Mouse (Mus musculus): ENCODE results near the gene Vangl2.

Gene Vangl2

DNA sequence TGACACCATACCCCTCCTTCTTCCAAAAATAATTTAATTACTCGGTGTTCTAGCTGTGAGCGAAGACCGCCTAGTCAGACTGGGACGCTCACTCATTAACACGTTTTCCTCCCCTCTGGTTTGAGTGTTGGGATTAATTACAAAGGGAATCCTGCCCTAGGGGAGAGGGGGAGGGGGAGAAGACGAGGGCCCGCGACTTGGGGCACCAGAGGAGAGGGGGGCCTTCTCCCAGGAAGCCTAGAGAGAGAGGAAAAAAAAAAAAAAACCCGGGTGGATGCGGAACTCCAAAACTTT lies 488 bp downstream of the Vangl2 start:
- DNase-seq (ENCODE audit: low spot score), result no peak

DNA sequence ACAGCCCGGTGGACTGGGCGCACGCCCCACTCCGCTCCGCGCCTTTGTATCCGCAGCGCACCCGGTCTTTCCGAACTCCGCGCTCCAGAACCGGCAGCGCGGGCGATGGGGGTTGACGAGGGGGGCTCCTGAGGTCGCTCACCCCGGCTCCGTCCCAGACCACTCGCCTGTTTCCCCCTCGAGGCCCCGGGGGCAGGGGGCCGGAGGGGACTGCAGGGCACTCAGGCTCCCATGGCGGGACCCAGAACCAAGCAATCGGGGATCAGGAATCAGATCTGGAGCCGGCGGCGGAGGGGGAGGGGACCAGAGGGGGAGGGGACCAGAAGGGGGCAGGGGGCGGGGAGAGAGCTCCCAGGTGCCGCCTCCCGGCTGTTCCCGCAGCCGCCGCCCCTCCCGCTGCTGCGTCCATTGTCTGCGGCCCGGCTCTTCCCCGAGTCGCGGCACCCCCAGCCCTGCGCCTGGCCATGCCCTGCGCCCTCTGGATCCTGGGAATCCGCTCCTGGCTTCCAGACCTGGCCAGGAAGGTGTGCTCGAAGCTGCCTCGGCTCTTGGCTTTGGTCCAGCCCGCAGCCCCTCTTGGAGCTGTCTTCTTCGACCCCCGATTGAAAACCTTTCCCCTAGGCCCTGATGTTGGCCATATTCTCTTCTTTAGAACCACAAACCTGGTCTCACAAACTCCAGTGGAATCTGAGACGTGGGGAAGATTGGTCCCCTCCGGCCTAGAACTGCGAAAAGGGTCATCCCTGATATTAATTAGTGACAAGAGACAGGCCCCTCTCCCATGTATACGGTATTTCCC lies 1.0 kb downstream of the Vangl2 start:
- DNase-seq (ENCODE audit: low spot score), result peak; percentile 74

DNA sequence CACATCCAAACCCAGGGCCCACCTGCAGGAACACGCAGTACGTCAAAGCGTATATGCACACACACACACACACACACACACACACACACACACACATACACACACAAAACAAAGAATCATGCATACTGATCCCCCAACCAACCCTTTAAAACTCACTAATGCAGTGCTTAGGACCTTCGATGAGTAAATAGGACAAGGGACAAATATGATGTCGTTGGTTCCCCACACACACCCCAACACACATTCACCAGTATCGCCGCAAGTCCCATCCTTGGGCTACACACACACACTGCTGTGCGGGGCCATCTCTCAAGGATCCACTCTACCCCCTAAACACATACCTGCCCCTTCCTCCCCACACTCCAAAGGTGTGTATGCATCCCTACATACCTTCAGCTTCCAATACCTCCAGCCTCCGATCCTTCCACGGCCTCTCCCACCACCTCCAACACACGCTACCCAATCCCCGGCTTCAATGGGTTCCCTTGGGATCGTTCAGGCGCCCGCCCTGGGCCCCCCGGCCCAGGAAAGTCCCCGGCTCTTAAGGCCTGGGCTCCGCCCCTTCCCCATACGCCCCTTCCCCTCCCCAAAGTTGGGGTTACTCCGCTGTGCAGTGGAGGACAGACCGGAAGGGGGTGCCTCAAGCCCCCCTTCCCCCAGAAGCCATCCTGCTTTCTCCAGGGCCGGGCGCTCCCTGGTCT lies 1.9 kb downstream of the Vangl2 start:
- DNase-seq (ENCODE audit: low spot score), result no peak

DNA sequence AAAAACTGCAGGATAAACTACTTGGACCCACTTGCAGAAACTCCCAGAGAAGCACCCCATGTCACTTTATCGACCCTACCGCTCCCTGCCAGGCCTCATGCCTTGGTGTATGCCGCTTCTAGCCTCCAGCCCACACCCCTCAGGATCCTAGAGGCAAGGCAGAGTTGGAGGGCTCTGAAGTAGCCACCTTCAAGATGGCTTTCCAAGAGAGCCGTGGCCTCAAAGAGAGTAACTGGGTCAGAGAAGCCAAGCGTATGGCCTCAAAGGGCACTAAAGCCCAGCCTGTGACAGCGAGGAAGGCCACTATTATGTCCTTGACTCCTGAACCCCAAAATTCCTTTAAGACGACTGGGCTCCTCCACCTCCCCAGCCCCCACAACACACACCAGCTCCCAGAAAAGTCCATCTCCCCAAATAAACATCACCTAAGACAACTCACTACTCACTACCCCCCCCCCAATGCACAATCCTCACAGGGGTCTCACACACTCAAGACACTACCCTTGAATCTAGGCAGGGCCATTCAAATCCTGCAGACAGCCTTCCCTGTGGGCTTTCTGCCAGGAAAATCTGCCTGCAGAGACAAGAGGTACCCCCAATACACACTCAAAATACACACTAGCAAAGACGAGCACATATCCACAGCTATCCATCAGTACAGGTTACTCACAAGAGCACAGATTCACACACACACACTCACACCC lies 2.9 kb downstream of the Vangl2 start:
- DNase-seq (ENCODE audit: low spot score), result no peak

DNA sequence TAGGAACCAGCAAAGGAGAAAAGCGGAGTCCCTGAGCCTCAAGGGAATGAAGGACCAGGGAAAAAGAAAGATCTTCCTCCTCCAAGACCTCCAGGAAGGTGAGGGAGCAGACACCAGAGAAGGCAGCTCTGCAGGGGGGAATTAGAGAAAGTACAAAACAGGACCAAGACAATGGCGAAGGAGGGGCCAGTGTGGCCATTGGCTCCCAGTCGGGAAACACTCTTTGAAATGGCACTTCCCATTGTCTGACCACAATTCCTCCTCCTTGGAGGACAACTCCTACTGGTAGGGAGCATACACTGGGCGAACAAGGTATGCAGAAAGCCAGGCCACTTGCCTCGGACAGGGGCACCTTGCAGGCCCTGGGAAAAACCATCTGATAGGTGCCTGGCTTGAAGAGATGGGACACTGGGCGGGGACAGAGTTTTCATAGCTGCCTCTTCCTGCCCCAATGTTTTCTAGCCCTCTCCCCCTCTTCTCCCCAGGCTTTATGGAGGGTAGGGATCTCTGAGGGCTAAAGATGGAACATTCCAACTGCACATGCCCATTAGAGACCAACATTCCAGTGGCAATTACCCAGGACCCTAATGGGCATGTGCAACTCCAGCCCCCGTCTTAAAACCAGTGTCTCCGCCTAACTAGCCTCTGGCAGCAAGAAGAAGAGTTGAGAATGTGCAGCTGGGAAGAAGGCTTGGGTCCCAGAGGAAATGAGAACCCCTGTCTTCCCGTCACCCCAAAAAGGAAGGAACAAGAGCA lies 3.9 kb downstream of the Vangl2 start:
- DNase-seq (ENCODE audit: low spot score), result no peak

DNA sequence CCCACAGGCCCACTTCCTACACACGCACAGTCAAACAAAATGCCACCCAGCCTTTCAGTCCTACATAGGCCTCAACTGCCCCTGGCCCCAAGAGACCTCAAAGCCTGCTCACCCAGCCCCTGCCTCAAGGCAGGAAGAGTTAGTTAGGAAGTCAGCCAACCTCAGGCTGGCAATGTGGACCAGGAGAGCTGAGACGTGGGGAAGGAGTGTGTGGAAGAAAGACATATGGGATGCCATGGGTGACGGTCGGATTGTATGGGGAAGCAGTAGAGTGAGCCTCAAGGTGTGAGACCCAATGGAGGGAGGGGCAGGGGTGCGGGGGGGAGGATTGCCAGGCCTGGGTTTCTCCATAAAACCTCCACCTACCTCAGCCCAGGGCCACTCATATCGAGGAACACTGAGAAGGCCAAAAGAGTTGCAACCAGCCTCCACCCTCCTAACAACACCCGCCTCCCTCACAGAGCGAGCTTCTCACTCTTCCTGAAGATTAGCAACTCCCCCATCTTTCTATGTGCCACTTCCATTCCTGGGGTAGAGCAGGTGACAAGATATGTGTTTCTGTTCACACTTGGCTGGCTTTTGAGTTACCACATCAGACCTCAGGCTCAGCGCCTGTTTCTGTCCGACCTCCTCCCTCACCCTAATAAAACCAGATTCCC lies 8.3 kb downstream of the Vangl2 start:
- DNase-seq (ENCODE audit: low spot score), result no peak

DNA sequence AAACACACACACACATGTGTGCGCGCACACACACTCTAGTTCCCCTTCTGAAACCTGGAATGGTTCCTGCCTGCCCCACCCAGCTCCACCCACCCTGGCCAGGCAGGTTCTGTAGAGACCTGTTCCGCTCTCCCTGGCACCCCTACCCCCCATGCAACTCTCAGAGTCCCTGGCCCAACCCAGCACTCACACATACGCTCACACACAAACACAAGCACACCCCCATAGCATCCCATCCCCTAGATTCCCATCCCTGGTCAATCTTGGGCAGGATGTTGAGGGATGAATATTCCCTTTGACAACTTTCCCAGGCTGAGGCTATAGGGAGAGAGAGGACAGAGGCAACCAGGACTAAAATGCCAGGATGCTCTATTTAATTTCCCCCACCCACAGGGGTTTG lies 8.9 kb downstream of the Vangl2 start:
- DNase-seq (ENCODE audit: low spot score), result no peak

DNA sequence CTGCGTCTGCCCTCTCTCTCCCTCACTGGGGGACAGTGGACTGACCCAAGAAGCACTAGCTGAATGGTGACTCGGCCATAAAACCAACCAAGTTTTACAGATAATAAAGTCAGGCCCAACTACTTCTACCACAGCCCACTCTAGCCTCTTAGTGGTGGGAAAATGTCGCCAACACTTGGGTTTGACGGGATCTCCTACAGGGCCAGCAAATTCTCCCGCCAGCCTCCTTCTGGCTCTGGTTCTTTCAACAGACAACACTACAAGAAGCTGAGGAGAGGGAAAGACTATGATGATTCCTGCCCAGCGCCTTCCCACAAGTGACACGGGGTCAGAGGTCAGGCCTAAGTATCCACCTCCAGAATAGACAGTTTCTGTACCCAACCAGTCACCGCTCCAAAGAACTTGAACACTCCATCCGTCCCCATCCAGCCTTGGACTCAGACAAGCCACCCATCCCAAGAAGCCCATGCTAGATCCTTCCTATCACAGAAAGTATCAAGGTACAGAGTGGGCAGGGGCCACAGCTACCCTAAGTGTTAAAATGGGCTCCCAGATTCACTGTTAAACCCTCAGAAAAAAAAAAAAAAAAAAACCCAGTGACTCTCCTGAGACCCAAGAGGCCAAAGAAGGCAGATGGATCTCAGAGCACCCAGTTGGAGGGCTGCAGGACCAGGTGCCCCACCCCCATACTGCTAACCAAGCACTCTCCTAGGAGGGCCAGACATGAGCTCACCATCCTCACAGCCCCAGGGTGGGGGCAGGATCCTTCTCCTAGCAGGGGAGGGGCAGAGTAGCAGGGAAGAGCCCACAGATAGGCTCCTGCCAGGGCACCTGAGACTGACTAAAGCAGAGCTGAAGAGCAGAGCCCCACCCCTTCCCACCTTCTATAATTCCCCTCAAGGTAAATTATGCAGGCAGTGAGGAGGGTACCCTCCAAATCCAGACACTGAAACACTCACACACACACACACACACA lies 9.6 kb downstream of the Vangl2 start:
- no peak for DNase-seq (ENCODE audit: low spot score)

DNA sequence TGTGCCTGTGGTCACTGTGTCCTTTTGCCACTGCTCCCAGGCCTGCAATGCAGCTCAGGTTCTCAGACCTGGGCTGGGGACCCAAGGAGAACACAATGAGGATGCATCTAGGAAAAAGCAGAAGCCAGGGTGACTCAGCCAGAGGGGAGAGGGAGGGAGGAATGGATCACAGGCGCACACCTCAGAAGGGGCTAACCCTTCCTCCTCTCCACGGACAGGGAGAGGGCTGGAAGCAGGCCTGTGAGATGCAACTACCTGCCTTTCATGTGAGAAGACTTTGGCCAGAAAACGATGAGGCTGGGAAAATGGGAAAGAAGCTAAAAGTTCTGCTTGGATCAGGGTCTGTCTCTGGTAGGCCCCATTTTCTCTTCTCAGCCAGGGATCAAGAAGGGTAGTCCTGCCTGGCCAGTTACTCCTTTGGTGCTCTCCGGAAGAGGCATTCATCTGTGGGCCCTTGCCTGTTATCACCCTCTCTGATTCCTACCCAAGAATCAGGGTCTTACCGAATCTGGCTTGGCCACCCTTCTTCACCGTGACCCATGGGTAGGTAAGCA lies 10.7 kb downstream of the Vangl2 start:
- DNase-seq (ENCODE audit: low spot score), result no peak

DNA sequence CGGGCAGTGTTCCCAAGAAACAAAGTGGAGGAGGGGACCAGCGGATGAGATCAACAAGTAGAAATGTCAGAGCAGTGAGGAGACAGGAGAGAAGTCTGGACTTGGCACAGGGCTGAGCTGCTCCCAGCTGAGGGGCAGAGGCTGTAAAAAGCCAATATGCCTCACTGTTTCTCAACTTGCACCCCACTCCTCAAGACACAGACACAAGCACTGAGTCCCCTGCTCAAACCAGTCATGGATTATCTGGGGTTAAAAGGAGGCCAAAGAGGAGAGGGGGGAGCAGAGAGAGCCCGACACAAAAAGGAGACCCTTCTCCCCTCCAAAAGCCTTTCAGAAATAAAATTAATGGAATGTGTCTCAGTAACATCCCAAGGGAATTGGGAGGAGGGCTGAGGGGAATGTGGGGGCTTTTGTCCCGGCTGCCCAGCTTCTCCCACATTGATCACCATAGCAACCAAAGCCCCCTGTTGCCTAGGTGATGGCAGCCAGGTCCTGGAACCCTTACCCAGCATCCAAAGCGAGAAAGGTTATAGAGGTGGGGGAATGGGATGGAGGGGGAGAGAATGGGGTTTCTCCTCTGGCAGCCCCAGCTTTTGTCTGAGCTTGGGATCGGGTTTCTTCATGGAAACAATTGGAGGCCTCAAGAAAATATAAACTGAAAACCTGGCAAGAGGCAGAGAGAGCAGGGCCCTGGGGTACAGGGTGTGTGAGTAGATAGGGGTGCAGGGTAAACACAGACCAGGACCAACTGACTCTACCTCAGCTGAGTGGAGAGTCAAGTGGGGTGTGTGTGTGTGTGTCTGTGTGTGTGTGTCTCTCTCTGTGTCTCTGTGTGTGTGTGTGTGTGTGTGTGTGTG lies 11.4 kb downstream of the Vangl2 start:
- DNase-seq (ENCODE audit: low spot score), result no peak

DNA sequence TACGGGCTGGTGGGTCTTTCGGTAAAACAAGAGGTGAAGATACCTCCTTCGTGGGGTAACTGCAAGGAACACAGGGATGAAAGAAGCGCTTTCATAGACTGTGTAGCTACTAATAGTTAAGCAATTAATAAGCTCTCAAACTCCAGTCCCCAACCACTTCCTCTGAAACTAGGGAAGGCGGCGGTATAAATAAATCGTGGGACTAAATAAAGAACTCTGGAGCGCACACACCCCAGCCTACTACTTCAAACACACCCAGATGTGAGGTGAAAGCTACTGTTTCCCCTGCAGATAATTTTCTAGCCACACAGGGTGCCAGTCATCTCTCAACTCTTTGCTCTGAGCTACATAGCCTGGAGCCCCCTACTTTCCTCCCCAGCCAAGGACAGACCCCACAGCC lies 12.2 kb downstream of the Vangl2 start:
- no peak for DNase-seq (ENCODE audit: low spot score)

DNA sequence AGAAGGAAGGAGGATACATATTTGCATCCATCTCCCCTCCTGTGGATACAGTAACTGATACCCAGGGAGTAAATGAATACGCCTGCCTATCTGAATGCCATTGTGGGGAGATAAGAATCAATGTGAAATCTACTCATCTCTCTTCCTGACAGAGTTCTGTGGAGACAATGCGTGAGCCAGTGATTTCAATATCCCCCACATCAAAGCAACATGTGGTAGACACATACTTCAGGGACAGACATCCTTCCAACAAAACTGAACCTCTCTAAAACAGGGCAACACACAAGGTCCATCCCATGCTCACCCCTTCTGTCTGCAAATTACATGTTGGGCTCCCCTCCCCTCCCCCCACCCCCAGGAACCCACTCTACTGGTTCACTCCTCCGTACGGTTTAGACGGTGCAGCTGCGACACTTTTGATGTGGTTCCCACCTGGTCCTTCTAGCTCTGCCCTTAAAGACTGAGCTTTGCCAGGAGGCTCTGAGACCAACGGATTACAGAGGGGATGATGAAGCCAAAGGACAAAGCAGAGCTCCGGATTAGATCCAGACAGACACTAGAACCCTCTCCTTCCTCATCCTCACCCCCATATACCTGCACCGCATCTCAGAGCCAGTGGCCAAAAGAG lies 12.8 kb downstream of the Vangl2 start:
- no peak for DNase-seq (ENCODE audit: low spot score)

DNA sequence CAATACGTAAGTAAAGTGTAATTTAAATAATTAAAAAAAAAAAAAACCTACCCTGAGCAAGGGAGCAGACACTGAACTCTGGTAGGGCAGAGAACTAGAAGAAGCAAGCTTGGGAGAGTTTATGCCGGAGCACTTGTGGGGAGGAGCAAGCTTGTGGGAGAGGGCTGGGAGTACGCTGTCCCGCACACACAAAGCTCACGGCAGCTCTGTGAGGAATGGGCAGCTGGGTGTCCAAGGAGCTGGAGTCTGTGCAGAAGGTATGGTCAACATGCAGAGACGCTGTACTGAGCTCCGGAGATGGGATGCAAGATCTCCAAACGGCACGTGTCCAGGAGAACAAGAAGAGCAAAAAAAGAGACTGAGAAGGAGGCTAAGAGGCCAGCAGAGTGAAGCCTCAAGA lies 13.5 kb downstream of the Vangl2 start:
- DNase-seq (ENCODE audit: low spot score), result no peak

DNA sequence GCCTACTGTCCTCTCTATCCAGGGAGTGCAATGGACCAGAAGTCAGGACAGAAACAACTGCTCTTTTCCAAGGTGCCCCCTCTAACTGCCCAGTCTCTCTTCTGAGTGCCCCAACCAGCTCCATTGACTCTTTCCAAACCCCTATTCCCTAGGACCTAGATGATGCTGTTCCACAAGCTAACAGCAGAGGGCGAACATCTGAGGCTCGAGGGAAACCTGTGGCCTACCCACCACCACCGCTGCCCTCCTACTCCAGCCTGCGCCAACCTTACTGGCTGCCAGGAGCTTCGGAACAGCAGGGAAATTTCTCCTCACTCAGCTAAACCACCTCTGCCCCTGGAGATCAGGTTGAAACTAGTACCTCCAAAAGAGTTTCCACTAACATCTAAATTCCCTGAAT lies 16.2 kb downstream of the Vangl2 start:
- DNase-seq (ENCODE audit: low spot score), result no peak

DNA sequence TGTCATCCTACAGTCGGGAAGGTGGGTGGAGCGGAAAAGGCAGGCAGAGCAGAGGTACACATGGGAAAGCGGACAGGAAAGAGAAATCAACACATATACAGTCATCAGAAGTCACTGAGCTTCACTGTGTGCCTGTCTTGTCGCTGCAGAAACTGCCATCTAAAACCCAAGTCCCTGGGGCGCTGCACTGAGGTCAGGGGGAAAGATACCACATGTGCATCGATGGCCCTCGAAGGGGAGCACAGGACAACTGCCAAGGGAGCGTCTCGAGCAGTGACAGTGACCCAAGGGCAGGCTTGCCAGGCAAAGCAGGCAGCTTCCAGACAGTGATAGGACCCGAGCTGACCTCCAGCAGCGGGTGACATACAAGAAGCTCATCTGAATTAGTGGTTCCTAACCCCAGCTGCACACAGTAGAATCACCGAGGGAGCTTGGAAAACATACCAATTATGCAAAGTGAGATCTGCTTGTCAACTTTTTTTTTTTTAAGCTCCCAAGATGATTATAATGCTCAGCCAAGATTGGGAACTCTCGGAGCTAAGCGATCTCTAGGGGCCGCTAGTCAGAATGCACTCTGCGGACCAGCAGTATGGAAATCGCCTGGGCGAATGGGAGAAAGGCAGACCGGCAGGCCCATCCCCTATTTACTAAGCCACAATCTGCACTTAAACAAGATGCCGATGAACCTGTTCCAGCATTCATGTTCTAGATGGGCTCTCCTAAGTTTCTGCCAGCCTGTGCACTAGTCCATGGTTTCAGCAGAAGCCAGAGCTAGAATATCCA lies 18.0 kb downstream of the Vangl2 start:
- no peak for DNase-seq (ENCODE audit: low spot score)

DNA sequence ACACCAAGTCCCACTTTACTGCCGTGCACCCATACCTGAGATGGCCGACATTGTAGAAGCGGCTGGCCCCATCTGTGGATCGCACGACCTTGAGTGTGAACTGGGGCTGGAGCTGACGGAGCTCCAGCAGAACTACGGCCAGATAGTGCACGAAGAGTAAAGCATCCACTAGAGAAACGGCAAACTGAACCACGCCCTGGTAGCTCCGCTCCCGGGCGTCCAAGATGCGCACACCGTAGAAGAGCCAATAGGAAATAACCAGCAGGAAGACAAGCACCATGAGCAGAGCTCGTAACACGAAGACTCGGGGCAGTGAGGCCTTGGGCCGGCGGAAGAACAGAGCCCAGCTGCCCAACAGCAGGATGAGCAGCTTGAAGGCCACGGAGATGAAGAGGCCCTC lies 18.8 kb downstream of the Vangl2 start:
- no peak for DNase-seq (ENCODE audit: low spot score)

DNA sequence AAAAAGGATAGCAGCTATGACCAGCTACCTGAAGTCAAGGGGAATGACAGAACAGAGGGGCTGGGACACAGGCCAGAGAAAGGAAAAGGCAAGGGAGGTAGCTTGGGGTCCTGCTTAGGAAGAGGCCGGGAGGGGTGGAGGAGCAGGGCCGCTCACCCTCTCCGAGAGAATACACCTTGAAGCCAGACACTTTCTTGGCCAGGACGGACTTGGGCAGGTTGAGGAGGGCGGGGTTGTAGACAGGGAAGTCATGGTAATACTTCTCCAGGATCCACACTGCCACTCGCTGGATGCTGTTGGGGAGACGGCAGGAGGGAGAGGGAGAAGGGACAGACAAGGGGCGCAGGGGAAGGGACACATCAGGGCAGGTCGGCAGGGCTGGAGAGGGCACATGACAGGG lies 19.9 kb downstream of the Vangl2 start:
- DNase-seq (ENCODE audit: low spot score), result no peak

DNA sequence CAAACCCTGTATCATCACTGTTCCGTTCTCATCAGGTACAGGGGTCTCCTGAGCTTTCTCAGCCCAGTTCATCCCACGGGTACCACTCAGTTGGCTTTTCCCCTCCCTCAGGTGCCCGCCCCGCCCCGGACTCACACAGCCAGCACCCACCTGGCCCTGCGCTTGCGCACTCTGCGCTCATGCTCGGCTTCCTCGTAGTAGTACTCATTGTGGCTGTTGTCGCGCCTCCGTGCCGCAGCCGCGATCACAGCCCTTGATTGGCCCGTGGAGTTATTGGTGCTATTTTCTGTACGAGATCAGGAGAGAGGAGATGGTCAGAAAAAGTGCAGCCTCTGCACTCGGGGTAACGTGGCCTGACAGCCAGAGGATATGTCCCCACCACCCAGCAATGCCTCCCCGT lies 20.5 kb downstream of the Vangl2 start:
- DNase-seq (ENCODE audit: low spot score), result no peak
